Mouse (Mus musculus): ENCODE results near the gene Socs1. TPM values are rescaled to one million over a fixed set of nuclear protein-coding genes. Genes with fewer than 3 reads are reported as not detected.

Gene Socs1
- 46.6 TPM for polyA plus RNA-seq (2017; shearing (Covaris generic))

DNA sequence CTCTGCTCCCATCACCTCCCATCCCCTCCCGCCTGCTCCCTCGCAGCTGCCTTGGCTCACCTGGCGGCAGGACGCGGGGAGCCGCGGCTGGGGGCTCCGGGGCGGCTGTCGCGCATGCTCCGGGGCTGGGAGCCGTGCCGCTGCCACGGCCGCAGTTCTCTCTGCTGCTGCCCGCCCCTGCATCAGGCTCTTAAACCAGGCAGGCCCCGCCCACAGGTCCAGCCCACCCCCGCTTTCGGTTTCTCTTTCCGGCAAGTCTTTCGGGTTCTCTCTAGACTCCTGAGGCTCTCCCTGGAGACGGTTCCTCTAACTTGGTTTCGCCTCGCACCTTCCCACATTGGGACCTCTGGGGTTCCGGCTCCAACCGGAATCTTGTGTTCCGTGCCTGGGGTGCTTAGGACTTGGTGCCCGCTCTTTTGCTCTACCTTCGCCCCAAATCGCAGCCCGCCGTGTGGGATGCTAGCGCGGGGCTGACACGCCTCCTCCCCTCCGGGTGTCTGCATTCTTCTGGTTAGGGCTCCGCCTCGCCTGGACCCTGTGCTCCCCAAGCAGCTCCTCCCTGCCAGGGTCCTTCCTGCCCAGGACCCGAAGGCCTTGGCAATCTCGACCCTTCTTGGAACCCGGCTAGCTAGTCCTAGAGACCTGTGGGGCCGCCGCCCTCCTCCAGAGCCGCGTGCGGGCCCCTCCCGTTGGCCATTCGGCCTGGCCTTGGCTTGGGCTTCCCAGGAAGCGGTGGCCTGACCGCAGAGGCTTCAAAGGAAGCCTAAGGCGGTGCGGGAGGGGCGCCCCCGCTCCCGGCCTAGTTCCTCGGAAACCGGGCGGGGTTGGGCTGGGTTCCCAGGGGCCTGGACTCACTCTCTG is at the start of gene Socs1:
Gene Socs1, minus strand, starts transcription at position 166 of the 861 bp plus-strand sequence.

DNA sequence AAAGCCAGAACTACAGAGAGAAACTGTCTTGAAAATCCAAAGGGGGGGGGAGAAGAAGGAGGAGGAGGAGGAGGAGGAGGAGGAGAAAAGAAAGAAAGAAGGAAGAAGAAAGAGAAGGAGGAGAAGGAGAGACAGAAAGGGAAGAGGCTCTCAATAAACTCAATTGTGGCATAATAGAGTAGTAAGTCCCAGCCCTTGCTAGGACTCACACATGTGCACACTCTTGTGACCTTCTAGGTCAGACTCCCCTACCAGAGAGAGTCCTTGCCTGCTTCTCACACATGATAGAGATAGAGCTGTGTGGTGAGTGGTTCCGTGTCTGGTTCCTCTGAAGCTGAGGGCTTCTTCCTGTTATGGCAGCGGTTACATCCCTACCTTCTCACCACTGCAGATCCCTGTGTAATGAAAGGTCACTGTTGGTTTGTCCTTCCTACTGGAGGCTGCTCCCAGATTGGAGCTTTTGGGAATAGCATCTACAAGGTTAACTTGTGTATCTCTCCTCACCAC is 27.6 kb upstream of the Socs1 start, which contains the start of gene Gm11172:
Gene Gm11172, plus strand, starts transcription at position 51 of the 507 bp plus-strand sequence.

DNA sequence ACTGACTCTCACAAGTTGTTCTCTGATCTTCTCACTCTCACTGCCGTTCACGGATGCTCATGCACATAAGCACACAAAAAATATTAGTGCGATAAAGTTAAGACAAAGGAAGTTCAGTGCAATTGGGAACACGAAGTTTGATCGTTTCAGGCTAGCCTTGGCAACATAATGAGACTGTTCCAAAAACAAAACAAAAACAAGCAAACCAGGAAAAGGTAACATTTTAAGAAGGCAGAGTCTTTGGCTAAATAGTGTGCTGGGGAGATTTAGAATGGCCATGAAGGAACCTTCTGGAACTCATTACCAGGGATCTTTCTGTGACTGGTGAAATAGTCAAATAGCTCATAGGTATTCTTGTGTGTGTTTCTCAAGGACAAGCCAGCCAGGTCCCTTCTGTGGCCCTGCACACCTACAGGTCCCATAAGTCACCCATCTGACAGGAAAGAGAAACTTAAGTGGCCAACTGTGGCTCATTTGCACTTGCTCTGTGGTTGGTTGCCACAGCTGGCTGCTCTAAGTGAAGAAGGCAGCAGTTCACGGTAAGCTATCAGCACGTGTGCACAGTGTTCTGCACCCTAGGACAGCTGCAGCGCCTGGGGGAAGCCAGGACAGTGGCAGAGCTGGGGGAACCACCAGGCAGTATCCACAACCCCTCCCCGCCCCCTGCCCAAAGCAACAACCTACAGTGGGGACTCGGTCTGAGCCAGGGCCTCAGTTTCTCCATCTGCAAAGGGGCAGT is 20.6 kb upstream of the Socs1 start, which contains the start of gene Prm1:
Gene Prm1, minus strand, starts transcription at position 51 of the 739 bp plus-strand sequence.

DNA sequence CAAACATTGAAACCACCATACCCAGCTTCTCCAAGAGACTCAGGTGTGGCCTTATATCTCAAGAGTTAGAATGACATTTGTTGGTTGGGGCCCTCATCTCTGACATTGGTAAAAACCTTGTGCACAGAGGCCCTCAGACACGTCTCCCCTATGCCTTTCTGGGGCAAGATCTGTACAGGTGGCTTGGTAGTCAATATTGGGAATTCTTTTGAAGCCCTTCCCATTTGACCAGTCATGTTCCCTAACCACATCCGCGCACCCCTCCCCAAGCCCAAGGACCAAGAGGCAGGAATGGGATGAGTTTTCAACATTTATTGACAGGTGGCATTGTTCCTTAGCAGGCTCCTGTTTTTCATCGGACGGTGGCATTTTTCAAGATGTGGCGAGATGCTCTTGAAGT is 10.7 kb upstream of the Socs1 start, which contains the start of gene Prm2:
Gene Prm2, minus strand, starts transcription at position 101 of the 400 bp plus-strand sequence.

DNA sequence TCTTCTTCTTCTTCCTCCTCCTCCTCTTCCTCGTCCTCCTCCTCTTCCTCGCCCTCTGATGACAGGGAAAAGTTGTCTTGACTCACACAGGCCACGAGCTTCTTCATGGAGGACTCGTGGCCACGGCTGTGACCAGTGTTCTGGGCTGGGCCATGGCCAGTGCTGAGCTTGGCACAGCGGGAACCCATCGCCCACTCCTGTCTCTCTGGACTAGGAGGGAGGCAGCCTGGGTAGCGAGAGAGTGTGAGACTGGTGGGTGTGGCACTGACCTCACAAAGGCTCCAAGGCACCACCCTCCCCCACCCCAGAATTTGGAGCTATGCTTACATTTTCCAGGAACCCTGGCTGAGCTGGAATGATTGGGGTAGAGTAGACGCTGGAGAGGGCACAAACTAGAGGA is 5.4 kb upstream of the Socs1 start, which contains the start of gene Prm3:
Gene Prm3, minus strand, starts transcription at position 213 of the 400 bp plus-strand sequence.

DNA sequence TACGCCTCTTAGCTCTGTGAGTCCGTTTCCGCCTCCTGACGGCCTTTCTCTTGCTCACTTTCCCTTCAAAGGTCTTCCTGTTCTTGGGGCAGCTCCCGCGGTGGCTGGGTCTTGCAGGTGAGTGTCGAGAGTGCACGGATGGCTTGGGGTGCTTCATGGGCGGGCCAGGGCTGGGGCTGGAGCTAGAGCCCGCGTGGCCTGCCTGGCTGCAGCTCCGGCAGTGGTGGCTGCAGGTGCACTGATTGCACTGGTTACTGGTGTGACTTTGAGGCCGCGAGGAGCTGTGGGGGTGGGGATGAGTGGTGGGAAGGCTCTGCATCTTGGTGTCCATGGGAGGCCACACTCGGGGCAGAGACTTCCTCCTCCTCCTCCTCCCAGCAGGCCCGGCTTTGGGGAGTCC is 2.9 kb upstream of the Socs1 start, which contains the start of gene Tnp2:
Gene Tnp2, minus strand, starts transcription at position 390 of the 400 bp plus-strand sequence.

Other genes with a start within 250 kb of the Socs1 start
- 13.6 TPM for gene Dexi, start 242.5 kb downstream of the Socs1 start, polyA plus RNA-seq (2017; shearing (Covaris generic))
- 19.5 TPM for gene Clec16a, start 240.2 kb downstream of the Socs1 start, polyA plus RNA-seq (2017; shearing (Covaris generic))
- gene Tnp2, start 3.1 kb upstream of the Socs1 start, polyA plus RNA-seq (2017; shearing (Covaris generic)): 0.95 TPM
- gene Prm3, start 5.4 kb upstream of the Socs1 start, polyA plus RNA-seq (2017; shearing (Covaris generic)): not detected
- not detected for gene Prm2, start 10.6 kb upstream of the Socs1 start, polyA plus RNA-seq (2017; shearing (Covaris generic))
- 1.1 TPM for gene Prm1, start 20.3 kb upstream of the Socs1 start, polyA plus RNA-seq (2017; shearing (Covaris generic))
- gene Gm11172, start 27.4 kb upstream of the Socs1 start, polyA plus RNA-seq (2017; shearing (Covaris generic)): not detected
- 3.4 TPM for gene Rmi2, start 49.5 kb upstream of the Socs1 start, polyA plus RNA-seq (2017; shearing (Covaris generic))

Measured in effector memory CD4-positive, alpha-beta T cell, adult 5 months (primary cell).